Mouse (Mus musculus): ENCODE data around the gene Tchhl1. TPM values are rescaled to one million over a fixed set of nuclear protein-coding genes. Genes with fewer than 3 reads are reported as not detected.

The Tchhl1 gene
- polyA plus RNA-seq, 1 experiment from 2014 or later = not detected

DNA sequence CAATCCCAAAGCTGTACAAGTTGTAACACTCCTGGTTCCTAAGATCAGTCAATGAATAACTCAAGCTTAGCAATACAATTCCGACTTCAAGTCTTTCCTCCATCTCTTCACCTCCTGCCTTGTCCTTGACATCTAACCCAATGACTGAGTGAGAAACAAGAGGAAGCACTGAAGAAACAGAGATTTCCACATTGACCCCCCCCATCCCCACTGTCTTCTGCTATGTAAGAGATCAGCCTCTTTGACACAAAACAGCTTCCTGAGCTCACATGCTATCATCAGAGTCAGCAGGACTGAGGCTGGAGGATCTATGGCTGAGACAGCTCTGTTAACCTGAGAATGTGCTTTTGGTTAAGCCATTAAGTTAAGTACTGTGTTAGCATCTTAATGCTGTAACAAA, 42.5 kb downstream of the Tchhl1 start:
- no peak for DNase-seq
- 93% methylated on average over 1 of the region's 1 CpGs for WGBS
- H3K9me3 ChIP-seq (ENCODE audit: control insufficient read depth, low read length) = no peaks in the 10 kb centered on the region
- H3K9ac ChIP-seq (replicated peaks; ENCODE audit: low read length) = no peak overlapping the region
- no peak for ATAC-seq (ENCODE audit: low FRiP score, low TSS enrichment)
- no peak overlapping the region for H3K27ac ChIP-seq (replicated peaks; ENCODE audit: low read depth, low read length)
- H3K4me2 ChIP-seq (ENCODE audit: low read length) = no peak overlapping the region
- no peaks in the 10 kb centered on the region for H3K27me3 ChIP-seq (ENCODE audit: control insufficient read depth, insufficient read depth, low read length)
- no peaks in the 10 kb centered on the region for H3K4me1 ChIP-seq (ENCODE audit: control insufficient read depth, insufficient read depth, low read length)
- no peak overlapping the region for H3K4me3 ChIP-seq (replicated peaks; ENCODE audit: low read depth, low read length)
- no peaks in the 10 kb centered on the region for H3K36me3 ChIP-seq (ENCODE audit: control insufficient read depth, insufficient read depth, low read length)

DNA sequence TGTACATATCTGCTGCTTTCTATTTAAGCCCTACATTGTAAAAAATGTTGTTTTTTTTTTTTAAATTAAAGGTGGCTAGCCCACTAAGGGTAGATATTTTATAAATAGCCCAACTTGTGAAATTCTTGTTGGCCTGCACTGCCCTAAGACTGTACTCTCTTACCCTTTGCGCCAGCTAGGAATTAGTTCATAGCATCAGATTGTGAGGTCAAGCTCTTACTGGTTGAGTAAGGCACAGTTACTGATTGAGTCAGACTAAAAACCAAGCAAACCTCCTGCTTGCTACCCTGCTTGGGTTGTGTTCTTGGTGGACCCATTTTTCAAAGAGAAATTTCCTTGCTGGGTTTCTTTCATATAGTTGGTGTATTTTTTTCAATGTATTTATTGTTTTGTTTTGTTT, 43.2 kb downstream of the Tchhl1 start:
- H3K4me1 ChIP-seq (ENCODE audit: control insufficient read depth, insufficient read depth, low read length) = no peaks in the 10 kb centered on the region
- H3K36me3 ChIP-seq (ENCODE audit: control insufficient read depth, insufficient read depth, low read length) = no peaks in the 10 kb centered on the region
- H3K9ac ChIP-seq (replicated peaks; ENCODE audit: low read length) = no peak overlapping the region
- no peak overlapping the region for H3K4me2 ChIP-seq (ENCODE audit: low read length)
- no peaks in the 10 kb centered on the region for H3K9me3 ChIP-seq (ENCODE audit: control insufficient read depth, low read length)
- no peaks in the 10 kb centered on the region for H3K27me3 ChIP-seq (ENCODE audit: control insufficient read depth, insufficient read depth, low read length)
- no peak overlapping the region for H3K4me3 ChIP-seq (replicated peaks; ENCODE audit: low read depth, low read length)
- 92% methylated on average over 1 of the region's 1 CpGs for WGBS
- ATAC-seq (ENCODE audit: low FRiP score, low TSS enrichment) (no peak), DNase-seq (no peak)
- no peak overlapping the region for H3K27ac ChIP-seq (replicated peaks; ENCODE audit: low read depth, low read length)

DNA sequence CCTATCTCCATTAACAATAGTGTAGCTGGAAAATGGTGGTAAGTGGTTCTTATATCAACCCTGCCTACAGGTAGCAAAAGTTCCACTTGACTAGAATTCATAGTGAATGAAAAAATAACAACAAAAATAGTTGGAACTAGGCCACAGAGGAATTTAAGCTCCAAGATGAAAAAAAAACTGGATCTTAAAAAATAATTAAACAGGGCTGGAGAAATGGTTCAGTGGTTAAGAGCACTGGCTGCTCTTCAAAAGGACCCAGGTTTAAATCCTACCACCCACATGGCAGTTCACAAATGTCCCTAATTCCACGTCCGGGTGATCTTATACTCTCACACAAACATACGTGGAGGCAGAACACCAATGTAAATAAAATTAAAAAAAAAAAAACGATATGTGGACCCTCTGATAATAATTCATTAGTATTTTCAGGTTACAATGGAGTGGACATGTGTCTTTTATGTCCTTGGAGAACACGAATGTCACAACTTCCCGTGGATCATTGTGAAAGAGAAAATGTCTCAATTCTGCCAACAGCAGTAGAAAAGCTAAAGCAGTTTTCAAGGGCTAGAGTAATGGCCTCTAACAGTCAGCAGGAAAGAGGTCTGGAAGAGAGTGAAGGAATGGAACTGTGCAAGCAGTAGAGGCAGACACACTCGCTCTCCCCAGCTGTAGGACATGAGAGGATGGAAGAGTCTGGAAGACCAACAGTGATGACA, 44.0 kb downstream of the Tchhl1 start:
- no peak for DNase-seq
- Histone ChIP-seq H3K4me1 (ENCODE audit: control insufficient read depth, insufficient read depth, low read length) (no peaks in the 10 kb centered on the region), H3K36me3 (ENCODE audit: control insufficient read depth, insufficient read depth, low read length) (no peaks in the 10 kb centered on the region), H3K27me3 (ENCODE audit: control insufficient read depth, insufficient read depth, low read length) (no peaks in the 10 kb centered on the region), H3K9ac (replicated peaks; ENCODE audit: low read length) (no peak overlapping the region), H3K27ac (replicated peaks; ENCODE audit: low read depth, low read length) (no peak overlapping the region), H3K4me3 (replicated peaks; ENCODE audit: low read depth, low read length) (no peak overlapping the region), H3K4me2 (ENCODE audit: low read length) (no peak overlapping the region), H3K9me3 (ENCODE audit: control insufficient read depth, low read length) (no peaks in the 10 kb centered on the region)
- no peak for ATAC-seq (ENCODE audit: low FRiP score, low TSS enrichment)
- WGBS = 69% methylated on average over 7 of the region's 7 CpGs

DNA sequence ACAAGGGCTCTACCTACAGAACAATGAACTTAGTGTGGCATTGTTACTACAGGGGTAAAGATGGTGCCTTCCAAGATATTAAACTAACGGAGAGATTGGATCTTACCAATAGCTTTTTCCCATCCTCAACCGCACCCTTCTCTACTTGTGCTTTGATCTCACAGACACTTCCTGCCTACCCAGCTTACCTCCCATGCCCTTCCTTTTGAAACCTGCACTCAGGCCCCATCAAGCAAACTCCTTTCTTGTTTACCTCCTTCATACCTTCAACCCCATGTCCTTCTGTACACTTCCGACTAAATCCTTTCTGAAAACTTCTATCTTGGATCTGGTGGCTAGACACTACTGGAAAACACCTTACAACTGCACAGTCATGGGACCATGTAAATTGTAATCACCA, 46.1 kb downstream of the Tchhl1 start:
- WGBS = 97% methylated on average over 3 of the region's 3 CpGs
- no peaks in the 10 kb centered on the region for H3K36me3 ChIP-seq (ENCODE audit: control insufficient read depth, insufficient read depth, low read length)
- no peak for ATAC-seq (ENCODE audit: low FRiP score, low TSS enrichment)

DNA sequence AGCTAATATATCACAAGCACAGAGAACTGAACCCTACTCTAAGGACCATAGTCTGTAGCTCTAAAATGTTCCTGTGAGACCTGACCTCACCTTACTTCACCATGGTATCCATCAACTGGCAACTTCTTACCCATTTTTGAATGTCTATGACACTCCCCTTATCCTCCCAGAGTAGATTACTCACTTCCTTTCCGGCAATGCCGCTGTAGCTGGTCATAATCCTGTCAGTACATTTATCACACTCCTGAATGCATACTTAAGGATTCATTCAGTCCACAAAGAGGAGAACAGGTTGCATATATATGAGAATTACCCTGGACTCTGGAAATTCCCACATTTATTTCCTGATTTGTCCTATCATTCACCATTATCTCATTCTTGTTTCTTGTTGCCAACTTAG, 48.8 kb downstream of the Tchhl1 start:
- Histone ChIP-seq H3K9ac (replicated peaks; ENCODE audit: low read length) (no peak overlapping the region), H3K27me3 (ENCODE audit: control insufficient read depth, insufficient read depth, low read length) (no peaks in the 10 kb centered on the region), H3K27ac (replicated peaks; ENCODE audit: low read depth, low read length) (no peak overlapping the region), H3K4me3 (replicated peaks; ENCODE audit: low read depth, low read length) (no peak overlapping the region), H3K4me1 (ENCODE audit: control insufficient read depth, insufficient read depth, low read length) (peaks cover 5% of the 10 kb centered on the region; the same call in 1 of the 2 replicates), H3K4me2 (ENCODE audit: low read length) (no peak overlapping the region), H3K36me3 (ENCODE audit: control insufficient read depth, insufficient read depth, low read length) (no peaks in the 10 kb centered on the region), H3K9me3 (ENCODE audit: control insufficient read depth, low read length) (no peaks in the 10 kb centered on the region)
- DNase-seq (no peak), ATAC-seq (ENCODE audit: low FRiP score, low TSS enrichment) (no peak)
- 89% methylated on average over 2 of the region's 2 CpGs for WGBS

More for the DNA sequence above, 46.1 kb downstream of the Tchhl1 start:
- no peaks in the 10 kb centered on the region for H3K27me3 ChIP-seq (ENCODE audit: control insufficient read depth, insufficient read depth, low read length)
- no peaks in the 10 kb centered on the region for H3K4me1 ChIP-seq (ENCODE audit: control insufficient read depth, insufficient read depth, low read length)
- H3K27ac ChIP-seq (replicated peaks; ENCODE audit: low read depth, low read length) = no peak overlapping the region
- no peak overlapping the region for H3K4me2 ChIP-seq (ENCODE audit: low read length)
- H3K4me3 ChIP-seq (replicated peaks; ENCODE audit: low read depth, low read length) = no peak overlapping the region
- H3K9ac ChIP-seq (replicated peaks; ENCODE audit: low read length) = no peak overlapping the region
- no peak for DNase-seq
- no peaks in the 10 kb centered on the region for H3K9me3 ChIP-seq (ENCODE audit: control insufficient read depth, low read length)

DNA sequence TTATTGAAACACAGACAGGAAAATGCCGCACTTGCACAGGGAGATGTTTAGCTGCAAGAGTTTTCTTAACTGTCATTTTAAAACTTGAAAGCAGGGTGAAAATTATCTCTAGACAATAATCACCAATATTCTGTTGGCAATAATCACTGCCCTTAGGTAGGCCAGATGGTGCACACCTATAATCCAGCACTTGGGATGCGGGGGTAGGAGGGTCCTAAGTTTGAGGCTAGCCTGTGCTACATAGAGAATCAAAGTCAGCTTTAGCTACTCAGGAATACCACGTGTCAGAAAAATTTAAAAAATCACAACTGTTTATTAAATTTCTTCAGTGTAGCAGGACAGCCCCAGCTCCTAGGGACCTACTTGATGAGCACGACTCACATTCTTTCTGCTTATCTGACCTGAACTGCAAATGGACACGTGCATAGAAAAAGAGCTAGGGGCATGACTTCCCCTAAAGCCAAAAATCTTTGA, 51.3 kb downstream of the Tchhl1 start:
- DNase-seq (no peak), ATAC-seq (ENCODE audit: low FRiP score, low TSS enrichment) (peak; percentile 25; the same call in 1 of the 2 replicates)
- no peak overlapping the region for H3K27ac ChIP-seq (replicated peaks; ENCODE audit: low read depth, low read length)
- no peaks in the 10 kb centered on the region for H3K27me3 ChIP-seq (ENCODE audit: control insufficient read depth, insufficient read depth, low read length)
- H3K4me2 ChIP-seq (ENCODE audit: low read length) = peak overlapping the region; percentile 71
- 57% methylated on average over 5 of the region's 5 CpGs for WGBS
- H3K4me3 ChIP-seq (replicated peaks; ENCODE audit: low read depth, low read length) = peak overlapping the region; percentile 40; the same call in 1 of the 2 replicates
- H3K9me3 ChIP-seq (ENCODE audit: control insufficient read depth, low read length) = no peaks in the 10 kb centered on the region
- H3K9ac ChIP-seq (replicated peaks; ENCODE audit: low read length) = no peak overlapping the region
- H3K36me3 ChIP-seq (ENCODE audit: control insufficient read depth, insufficient read depth, low read length) = no peaks in the 10 kb centered on the region
- peaks cover 5% of the 10 kb centered on the region; the same call in 1 of the 2 replicates for H3K4me1 ChIP-seq (ENCODE audit: control insufficient read depth, insufficient read depth, low read length)

DNA sequence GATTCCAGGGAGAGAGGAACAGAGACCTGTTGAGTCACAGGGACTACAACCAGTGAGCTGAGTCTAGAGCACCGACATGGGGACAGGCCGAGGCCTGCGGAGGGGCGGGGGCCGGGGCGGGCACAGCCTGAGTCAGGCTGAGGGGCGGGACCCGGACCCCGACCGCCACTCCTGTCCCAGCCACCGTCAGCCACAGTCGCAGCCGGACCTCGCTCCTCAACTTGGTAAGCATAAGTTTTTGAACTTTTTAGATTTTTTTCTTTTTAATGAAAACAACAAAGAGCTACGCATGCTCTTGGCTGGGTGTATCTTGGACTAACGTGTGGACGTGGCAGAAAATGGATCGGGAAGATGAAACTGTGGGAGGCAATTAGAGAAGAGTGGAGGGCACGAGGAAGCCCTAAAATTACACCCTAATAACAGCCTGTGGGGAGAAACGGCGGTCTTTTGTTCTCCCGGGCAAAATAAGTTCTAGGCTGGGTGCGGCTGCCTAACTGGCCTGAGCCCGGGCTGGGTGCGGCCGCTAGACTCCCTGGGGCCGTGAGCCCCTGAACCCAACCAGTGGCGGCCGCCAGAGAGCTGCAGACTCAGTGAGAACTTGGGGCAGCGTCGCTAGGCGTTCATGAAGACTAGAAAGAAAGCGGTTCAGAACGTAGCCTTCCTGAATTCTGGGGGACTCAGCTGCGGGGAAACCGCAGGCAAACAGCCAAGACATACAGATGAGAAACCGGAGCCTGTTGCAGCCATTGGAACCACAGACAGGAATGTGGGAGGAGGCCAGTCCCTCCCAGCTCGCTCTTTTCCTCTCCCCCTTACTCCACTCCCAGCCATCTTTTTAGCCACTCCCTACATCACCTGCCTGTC, 52.0 kb downstream of the Tchhl1 start, which contains the start of gene S100a11:
S100a11 (plus strand) TSS at position 159 of the 864 bp plus-strand sequence.
- Histone ChIP-seq H3K4me3 (replicated peaks; ENCODE audit: low read depth, low read length) (peak within 1 kb of the TSS; percentile 40), H3K36me3 (ENCODE audit: control insufficient read depth, insufficient read depth, low read length) (no peaks in the 10 kb centered on the region), H3K4me1 (ENCODE audit: control insufficient read depth, insufficient read depth, low read length) (peaks cover 5% of the 10 kb centered on the region; the same call in 1 of the 2 replicates), H3K9me3 (ENCODE audit: control insufficient read depth, low read length) (no peaks in the 10 kb centered on the region), H3K4me2 (ENCODE audit: low read length) (peak within 1 kb of the TSS; percentile 71), H3K27me3 (ENCODE audit: control insufficient read depth, insufficient read depth, low read length) (no peaks in the 10 kb centered on the region), H3K9ac (replicated peaks; ENCODE audit: low read length) (peak within 1 kb of the TSS; percentile 49), H3K27ac (replicated peaks; ENCODE audit: low read depth, low read length) (no peak within 1 kb of the TSS)
- ATAC-seq (ENCODE audit: low FRiP score, low TSS enrichment) (peak; percentile 82; the same call in 1 of the 2 replicates), DNase-seq (peak; percentile 55)
- WGBS = under 1% methylated on average over 38 of the region's 38 CpGs
